Mouse (Mus musculus): ENCODE measurements at regions not wholly inside any gene's neighbourhood (a gene's known extent, or its start where the extent isn't known, plus 50 kb on each side); places are given as distances from the start of the nearest gene placed in this dataset.
A peak's percentile ranks its signal among the peaks of the same experiment; 100 is the strongest.

GRCm38 (mm10) chr16:76532928-76533217, 159.2 kb upstream of the Nrip1 start:
- Histone ChIP-seq H3K36me3 (ENCODE audit: control insufficient read depth, insufficient read depth, low read length) (no peaks in the 10 kb centered on the region), H3K4me1 (ENCODE audit: control insufficient read depth, insufficient read depth, low read length) (peaks cover 10% of the 10 kb centered on the region), H3K27ac (ENCODE audit: control insufficient read depth, insufficient read depth, low read depth, low read length) (no peak overlapping the region), H3K4me3 (ENCODE audit: control insufficient read depth, low read depth, low read length) (no peak overlapping the region), H3K27me3 (ENCODE audit: control insufficient read depth, insufficient read depth, low read length) (no peaks in the 10 kb centered on the region)
- TF ChIP-seq POLR2A (IDR thresholded peaks at IDR 0.05; ENCODE audit: control insufficient read depth, low read depth, low read length) (no peak), CTCF (IDR thresholded peaks at IDR 0.05; ENCODE audit: control insufficient read depth, insufficient read depth, insufficient replicate concordance, low read depth, low read length) (no peak)

GRCm38 (mm10) chr16:76532142-76532927, 158.7 kb upstream of the Nrip1 start:
- Histone ChIP-seq H3K4me1 (ENCODE audit: control insufficient read depth, insufficient read depth, low read length) (peaks cover 10% of the 10 kb centered on the region), H3K27ac (ENCODE audit: control insufficient read depth, insufficient read depth, low read depth, low read length) (no peak overlapping the region), H3K4me3 (ENCODE audit: control insufficient read depth, low read depth, low read length) (peak overlapping the region; percentile 8; the same call in 1 of the 2 replicates), H3K27me3 (ENCODE audit: control insufficient read depth, insufficient read depth, low read length) (no peaks in the 10 kb centered on the region), H3K36me3 (ENCODE audit: control insufficient read depth, insufficient read depth, low read length) (no peaks in the 10 kb centered on the region)
- TF ChIP-seq CTCF (IDR thresholded peaks at IDR 0.05; ENCODE audit: control insufficient read depth, insufficient read depth, insufficient replicate concordance, low read depth, low read length) (no peak), POLR2A (IDR thresholded peaks at IDR 0.05; ENCODE audit: control insufficient read depth, low read depth, low read length) (no peak)

GRCm38 (mm10) chr16:76530886-76531285, 157.3 kb upstream of the Nrip1 start:
- H3K4me3 ChIP-seq (ENCODE audit: control insufficient read depth, low read depth, low read length) = no peak overlapping the region
- no peaks in the 10 kb centered on the region for H3K36me3 ChIP-seq (ENCODE audit: control insufficient read depth, insufficient read depth, low read length)
- no peak overlapping the region for H3K27ac ChIP-seq (ENCODE audit: control insufficient read depth, insufficient read depth, low read depth, low read length)
- peaks cover 10% of the 10 kb centered on the region for H3K4me1 ChIP-seq (ENCODE audit: control insufficient read depth, insufficient read depth, low read length)
- TF ChIP-seq POLR2A (IDR thresholded peaks at IDR 0.05; ENCODE audit: control insufficient read depth, low read depth, low read length) = no peak
- TF ChIP-seq CTCF (IDR thresholded peaks at IDR 0.05; ENCODE audit: control insufficient read depth, insufficient read depth, insufficient replicate concordance, low read depth, low read length) = no peak
- H3K27me3 ChIP-seq (ENCODE audit: control insufficient read depth, insufficient read depth, low read length) = no peaks in the 10 kb centered on the region

- Histone ChIP-seq H3K36me3 (ENCODE audit: control insufficient read depth, insufficient read depth, low read length) (no peaks in the 10 kb centered on the region), H3K27me3 (ENCODE audit: control insufficient read depth, insufficient read depth, low read length) (no peaks in the 10 kb centered on the region), H3K4me1 (ENCODE audit: control insufficient read depth, insufficient read depth, low read length) (peaks cover 10% of the 10 kb centered on the region), H3K4me3 (ENCODE audit: control insufficient read depth, low read depth, low read length) (no peak overlapping the region), H3K27ac (ENCODE audit: control insufficient read depth, insufficient read depth, low read depth, low read length) (no peak overlapping the region)
- TF ChIP-seq POLR2A (IDR thresholded peaks at IDR 0.05; ENCODE audit: control insufficient read depth, low read depth, low read length) (no peak), CTCF (IDR thresholded peaks at IDR 0.05; ENCODE audit: control insufficient read depth, insufficient read depth, insufficient replicate concordance, low read depth, low read length) (no peak)
Observed at GRCm38 (mm10) chr16:76529613-76530012, 156.0 kb upstream of the Nrip1 start.

- Histone ChIP-seq H3K27ac (ENCODE audit: control insufficient read depth, insufficient read depth, low read depth, low read length) (no peak overlapping the region), H3K4me1 (ENCODE audit: control insufficient read depth, insufficient read depth, low read length) (peaks cover 4% of the 10 kb centered on the region), H3K27me3 (ENCODE audit: control insufficient read depth, insufficient read depth, low read length) (no peaks in the 10 kb centered on the region), H3K36me3 (ENCODE audit: control insufficient read depth, insufficient read depth, low read length) (no peaks in the 10 kb centered on the region), H3K4me3 (ENCODE audit: control insufficient read depth, low read depth, low read length) (no peak overlapping the region)
- TF ChIP-seq CTCF (IDR thresholded peaks at IDR 0.05; ENCODE audit: control insufficient read depth, insufficient read depth, insufficient replicate concordance, low read depth, low read length) (no peak), POLR2A (IDR thresholded peaks at IDR 0.05; ENCODE audit: control insufficient read depth, low read depth, low read length) (no peak)
Observed at GRCm38 (mm10) chr16:76527106-76527949, 153.7 kb upstream of the Nrip1 start.

- TF ChIP-seq CTCF (IDR thresholded peaks at IDR 0.05; ENCODE audit: control insufficient read depth, insufficient read depth, insufficient replicate concordance, low read depth, low read length) = no peak
- TF ChIP-seq POLR2A (IDR thresholded peaks at IDR 0.05; ENCODE audit: control insufficient read depth, low read depth, low read length) = no peak
- no peaks in the 10 kb centered on the region for H3K27me3 ChIP-seq (ENCODE audit: control insufficient read depth, insufficient read depth, low read length)
- no peaks in the 10 kb centered on the region for H3K36me3 ChIP-seq (ENCODE audit: control insufficient read depth, insufficient read depth, low read length)
- no peak overlapping the region for H3K27ac ChIP-seq (ENCODE audit: control insufficient read depth, insufficient read depth, low read depth, low read length)
- no peaks in the 10 kb centered on the region for H3K4me1 ChIP-seq (ENCODE audit: control insufficient read depth, insufficient read depth, low read length)
- no peak overlapping the region for H3K4me3 ChIP-seq (ENCODE audit: control insufficient read depth, low read depth, low read length)
Observed at GRCm38 (mm10) chr16:76525563-76525962, 151.9 kb upstream of the Nrip1 start.

GRCm38 (mm10) chr16:76524921-76525320, 151.3 kb upstream of the Nrip1 start:
- no peak for TF ChIP-seq CTCF (IDR thresholded peaks at IDR 0.05; ENCODE audit: control insufficient read depth, insufficient read depth, insufficient replicate concordance, low read depth, low read length)
- no peak for TF ChIP-seq POLR2A (IDR thresholded peaks at IDR 0.05; ENCODE audit: control insufficient read depth, low read depth, low read length)
- Histone ChIP-seq H3K4me1 (ENCODE audit: control insufficient read depth, insufficient read depth, low read length) (no peaks in the 10 kb centered on the region), H3K27me3 (ENCODE audit: control insufficient read depth, insufficient read depth, low read length) (no peaks in the 10 kb centered on the region), H3K4me3 (ENCODE audit: control insufficient read depth, low read depth, low read length) (no peak overlapping the region), H3K27ac (ENCODE audit: control insufficient read depth, insufficient read depth, low read depth, low read length) (no peak overlapping the region), H3K36me3 (ENCODE audit: control insufficient read depth, insufficient read depth, low read length) (no peaks in the 10 kb centered on the region)
